Comparison of ENCODE assay signal across 8 mouse cellular contexts in genomic region chr1:137927953-137928352, GRCm38 (mm10).
A peak's percentile ranks its signal among the peaks of the same experiment; 100 is the strongest.
DNase-seq lines count a peak whose midpoint lies in the region; ATAC-seq and TF ChIP-seq lines count a peak whose summit lies in the region.

No protein-coding gene starts in this region.

- DNase-seq in left cerebral cortex, adult 11 months (ENCODE audit: low spot score): peak; percentile 38
- no peak for DNase-seq in left cerebral cortex, postnatal 36 days (ENCODE audit: low spot score in 2 of 2)
- peak; percentile 49 for DNase-seq in forebrain, embryonic 10.5 days (ENCODE audit: extremely low spot score, low spot score)
- DNase-seq in kidney, postnatal 0 days (ENCODE audit: low spot score): peak; percentile 77
- DNase-seq in lung, embryonic 14.5 days: peak; percentile 90
- DNase-seq in retina, adult 2 months (ENCODE audit: low read depth, low spot score): peak; percentile 44
- DNase-seq in thymus, adult 18-20 months: no peak

- H3K9me3 ChIP-seq in forebrain, embryonic 10.5 days: no peaks in the 10 kb centered on the region
- no peaks in the 10 kb centered on the region for H3K9me3 ChIP-seq in heart, embryonic 15.5 days (replicated peaks)
- no peaks in the 10 kb centered on the region for H3K9me3 ChIP-seq in kidney, postnatal 0 days (replicated peaks; ENCODE audit: low read length)
- H3K9me3 ChIP-seq in lung, embryonic 14.5 days (ENCODE audit: low read depth, low read length): no peaks in the 10 kb centered on the region

- intact Hi-C loops in left cerebral cortex, postnatal 36 days (cut with DNase I): no loop called here

- H3K27ac ChIP-seq in forebrain, embryonic 10.5 days: peak overlapping the region; percentile 87
- peak overlapping the region; percentile 68 for H3K27ac ChIP-seq in heart, embryonic 15.5 days
- H3K27ac ChIP-seq in kidney, postnatal 0 days: peak overlapping the region; percentile 62; the same call in 1 of the 2 replicates
- H3K27ac ChIP-seq in lung, embryonic 14.5 days (ENCODE audit: low read depth): peak overlapping the region; percentile 77

- TF ChIP-seq CTCF in kidney, postnatal 0 days (IDR thresholded peaks at IDR 0.05; ENCODE audit: low read depth): no peak
- TF ChIP-seq CTCF in lung, embryonic 14.5 days (IDR thresholded peaks at IDR 0.05; ENCODE audit: low read depth): no peak

- H3K4me2 ChIP-seq in heart, embryonic 15.5 days: peak overlapping the region; percentile 38
- H3K4me2 ChIP-seq in kidney, postnatal 0 days (ENCODE audit: low read length): peak overlapping the region; percentile 48
- peak overlapping the region; percentile 48 for H3K4me2 ChIP-seq in lung, embryonic 14.5 days

- no peak overlapping the region for H3K4me3 ChIP-seq in forebrain, embryonic 10.5 days
- H3K4me3 ChIP-seq in heart, embryonic 15.5 days: no peak overlapping the region
- H3K4me3 ChIP-seq in kidney, postnatal 0 days (replicated peaks; ENCODE audit: low read depth, low read length): no peak overlapping the region
- H3K4me3 ChIP-seq in lung, embryonic 14.5 days (ENCODE audit: low read depth, low read length): no peak overlapping the region

- H3K27me3 ChIP-seq in forebrain, embryonic 10.5 days (ENCODE audit: poor library complexity, severe bottlenecking): no peaks in the 10 kb centered on the region
- H3K27me3 ChIP-seq in heart, embryonic 15.5 days: no peaks in the 10 kb centered on the region
- no peaks in the 10 kb centered on the region for H3K27me3 ChIP-seq in kidney, postnatal 0 days (ENCODE audit: insufficient read depth, low read length)
- no peaks in the 10 kb centered on the region for H3K27me3 ChIP-seq in lung, embryonic 14.5 days (ENCODE audit: insufficient read depth, low read length)

- peaks cover 43% of the 10 kb centered on the region for H3K4me1 ChIP-seq in forebrain, embryonic 10.5 days
- peaks cover 29% of the 10 kb centered on the region for H3K4me1 ChIP-seq in heart, embryonic 15.5 days (replicated peaks)
- H3K4me1 ChIP-seq in kidney, postnatal 0 days (replicated peaks; ENCODE audit: insufficient read depth, low read length): peaks cover 4% of the 10 kb centered on the region; the same call in 1 of the 2 replicates
- H3K4me1 ChIP-seq in lung, embryonic 14.5 days (ENCODE audit: insufficient read depth): peaks cover 14% of the 10 kb centered on the region

- ATAC-seq in heart, embryonic 15.5 days (replicated peaks; ENCODE audit: insufficient number of reproducible peaks, insufficient read depth, low FRiP score, low read depth): peak; percentile 80
- ATAC-seq in kidney, postnatal 0 days (replicated peaks; ENCODE audit: low FRiP score, low read depth): peak; percentile 79
- peak; percentile 92 for ATAC-seq in lung, embryonic 14.5 days (ENCODE audit: insufficient read depth)

- peaks cover 53% of the 10 kb centered on the region for H3K36me3 ChIP-seq in forebrain, embryonic 10.5 days (replicated peaks)
- H3K36me3 ChIP-seq in heart, embryonic 15.5 days: peaks cover 13% of the 10 kb centered on the region
- H3K36me3 ChIP-seq in kidney, postnatal 0 days (ENCODE audit: insufficient read depth, low read length): 0 out of 2 replicates have a peak, but pooled peaks cover 3% of the 10 kb centered on the region
- H3K36me3 ChIP-seq in lung, embryonic 14.5 days (ENCODE audit: insufficient read depth): peaks cover 33% of the 10 kb centered on the region

- no peak overlapping the region for H3K9ac ChIP-seq in heart, embryonic 15.5 days
- no peak overlapping the region; the same call in 1 of the 2 replicates for H3K9ac ChIP-seq in kidney, postnatal 0 days (ENCODE audit: low read depth, low read length)
- no peak overlapping the region for H3K9ac ChIP-seq in lung, embryonic 14.5 days

- 45% methylated on average over 11 of the region's 11 CpGs for WGBS in forebrain, embryonic 10.5 days
- WGBS in heart, embryonic 15.5 days: 36% methylated on average over 11 of the region's 11 CpGs
- 13% methylated on average over 11 of the region's 11 CpGs for WGBS in kidney, postnatal 0 days
- WGBS in lung, embryonic 14.5 days: 17% methylated on average over 11 of the region's 11 CpGs

Comparison
In these comparisons a context has a peak if more than half of its experiments do, and no peak if none do; other contexts are left out.
1. DNase-seq: peak in left cerebral cortex, adult 11 months (single experiment), forebrain, embryonic 10.5 days (single experiment), kidney, postnatal 0 days (single experiment), lung, embryonic 14.5 days (single experiment) and retina, adult 2 months (single experiment); none in left cerebral cortex, postnatal 36 days (0 of 2) and thymus, adult 18-20 months (0 of 2).
2. Peak in every context shown above with its lines, with median percentiles within 50 percentile points of each other: H3K27ac ChIP-seq, ATAC-seq and H3K4me2 ChIP-seq.